Mouse (Mus musculus) frontal cortex, adult 2 months (tissue): Measurements from ENCODE around the gene Gm15093. TPM values are rescaled to one million over a fixed set of nuclear protein-coding genes. Genes with fewer than 3 reads are reported as not detected.
"Not testable (repeated sequence)": the region's sequence is repeated elsewhere in the genome, so short reads cannot be mapped to it uniquely, and the experiment has no call there.

Source experiments
- DNase-seq, 2 experiments: peaks; one replicate each; pipeline ENCODE4 v3.0.0; 2022; ENCODE audit warnings: low spot score in 1 of 2; ENCODE audit errors: extremely low spot score in 1 of 2
- polyA plus RNA-seq: library from polyadenylated mRNA; depleted of rRNA; stranded (reverse); fragments of >200 nt; gene quantifications from 2 replicates; pipeline ENCODE4 v1.2.3, GENCODE M21; 2012; rRNA removed

Gene Gm15093
- polyA plus RNA-seq: not detected in 2 replicates

DNA sequence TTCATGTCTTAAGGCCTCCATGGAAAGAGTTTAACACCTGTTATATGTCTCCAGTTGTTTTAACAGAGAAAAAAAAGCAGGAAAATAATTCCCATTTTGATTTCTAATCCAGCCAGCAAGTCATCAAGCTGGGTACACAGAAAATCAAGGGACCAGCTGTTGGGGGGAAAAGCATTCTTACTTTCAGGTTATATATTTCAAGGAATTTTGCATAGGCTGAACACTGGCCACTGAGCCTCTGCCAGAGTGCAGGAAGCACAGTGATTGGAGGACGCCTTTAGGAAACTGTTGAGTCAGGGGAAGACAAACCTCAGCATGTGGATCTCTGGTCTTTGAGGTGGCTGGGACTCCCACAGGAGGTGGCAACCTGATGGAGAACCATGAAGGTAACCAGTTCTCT, at the start of gene Gm15093:
Gene Gm15093 (plus strand): TSS at position 301 of the 400 bp plus-strand sequence.
- not testable (repeated sequence) for DNase-seq

Other genes starting within 250 kb of the Gm15093 start
- gene Ott, start 198.1 kb upstream of the Gm15093 start, polyA plus RNA-seq: not detected in 2 replicates
- gene Gm15085, start 175.2 kb downstream of the Gm15093 start, polyA plus RNA-seq: not detected in 2 replicates